ENCODE assay signal across 9 mouse cellular contexts in genomic region chr10:4233102-4233501, GRCm38 (mm10). TPM values are rescaled to one million over a fixed set of nuclear protein-coding genes. Genes with fewer than 3 reads are reported as not detected.
DNase-seq lines count a peak whose midpoint lies in the region; ATAC-seq and TF ChIP-seq lines count a peak whose summit lies in the region.
"Had no signal": no experiment of that assay in that cellular context is flagged by ENCODE, and none has a peak within 500 bp of the region (broad histone marks: within the 10 kb centered on the region; RNA-seq: fewer than 3 reads in every experiment).

No protein-coding gene starts in this region.

- peak; percentile 47; the same call in 1 of the 2 replicates for ATAC-seq in lung, embryonic 14.5 days (ENCODE audit: insufficient read depth)
- peak; percentile 47; the same call in 1 of the 2 replicates for ATAC-seq in forebrain, postnatal 0 days
- peak; percentile 93 for ATAC-seq in neural tube, embryonic 13.5 days (ENCODE audit: low read depth)

- no peak overlapping the region for H3K9ac ChIP-seq in lung, embryonic 14.5 days
- no peak overlapping the region for H3K9ac ChIP-seq in forebrain, postnatal 0 days
- H3K9ac ChIP-seq in neural tube, embryonic 13.5 days = no peak overlapping the region

- H3K9me3 ChIP-seq in lung, embryonic 14.5 days (ENCODE audit: low read depth, low read length) = no peaks in the 10 kb centered on the region
- no peaks in the 10 kb centered on the region for H3K9me3 ChIP-seq in forebrain, postnatal 0 days (ENCODE audit: low read length)
- no peaks in the 10 kb centered on the region for H3K9me3 ChIP-seq in neural tube, embryonic 13.5 days

- peak; percentile 35 for DNase-seq in embryo, embryonic 11 days
- no peak for DNase-seq in embryo, embryonic 10 days (ENCODE audit: low spot score)
- DNase-seq in lung, embryonic 14.5 days = peak; percentile 74
- DNase-seq in lung, adult 2 months = no peak
- peak; percentile 50 for DNase-seq in forebrain, postnatal 0 days
- DNase-seq in left cerebral cortex, adult 11 months (ENCODE audit: low spot score) = peak; percentile 2
- no peak for DNase-seq in thymus, postnatal 36 days

- no peaks in the 10 kb centered on the region for H3K27me3 ChIP-seq in lung, embryonic 14.5 days (ENCODE audit: insufficient read depth, low read length)
- no peaks in the 10 kb centered on the region for H3K27me3 ChIP-seq in forebrain, postnatal 0 days (ENCODE audit: insufficient read depth, low read length)
- H3K27me3 ChIP-seq in neural tube, embryonic 13.5 days = no peaks in the 10 kb centered on the region

- H3K4me3 ChIP-seq in lung, embryonic 14.5 days (ENCODE audit: low read depth, low read length) = no peak overlapping the region
- H3K4me3 ChIP-seq in lung, adult 2 months (replicated peaks; ENCODE audit: extremely low read depth, low read depth, low read length) = no peak overlapping the region
- no peak overlapping the region for H3K4me3 ChIP-seq in forebrain, postnatal 0 days (ENCODE audit: low read depth, low read length)
- no peak overlapping the region for H3K4me3 ChIP-seq in neural tube, embryonic 13.5 days
- H3K4me3 ChIP-seq: layer of hippocampus, adult 2 months had no signal

- no peaks in the 10 kb centered on the region for H3K36me3 ChIP-seq in lung, embryonic 14.5 days (ENCODE audit: insufficient read depth)
- H3K36me3 ChIP-seq in forebrain, postnatal 0 days (ENCODE audit: insufficient read depth) = no peaks in the 10 kb centered on the region
- H3K36me3 ChIP-seq in neural tube, embryonic 13.5 days = no peaks in the 10 kb centered on the region

- no peak overlapping the region for H3K4me2 ChIP-seq in lung, embryonic 14.5 days
- no peak overlapping the region for H3K4me2 ChIP-seq in forebrain, postnatal 0 days (ENCODE audit: low read depth)
- no peak overlapping the region for H3K4me2 ChIP-seq in neural tube, embryonic 13.5 days

- WGBS in lung, embryonic 14.5 days = 12% methylated on average over 9 of the region's 9 CpGs
- WGBS in lung, adult 2 months = 21% methylated on average over 9 of the region's 9 CpGs
- WGBS in forebrain, postnatal 0 days = 22% methylated on average over 9 of the region's 9 CpGs
- 15% methylated on average over 9 of the region's 9 CpGs for WGBS in neural tube, embryonic 13.5 days

- no peak overlapping the region for H3K27ac ChIP-seq in lung, embryonic 14.5 days (ENCODE audit: low read depth)
- no peak overlapping the region for H3K27ac ChIP-seq in forebrain, postnatal 0 days (ENCODE audit: low read depth, low read length)
- H3K27ac ChIP-seq in neural tube, embryonic 13.5 days (replicated peaks) = peak overlapping the region; percentile 69
- H3K27ac ChIP-seq: layer of hippocampus, adult 2 months had no signal

- no peaks in the 10 kb centered on the region for H3K4me1 ChIP-seq in lung, embryonic 14.5 days (ENCODE audit: insufficient read depth)
- H3K4me1 ChIP-seq in lung, adult 2 months (ENCODE audit: control insufficient read depth, insufficient read depth, low read length) = no peaks in the 10 kb centered on the region
- no peaks in the 10 kb centered on the region for H3K4me1 ChIP-seq in forebrain, postnatal 0 days (ENCODE audit: insufficient read depth)
- peaks cover 9% of the 10 kb centered on the region; the same call in 1 of the 2 replicates for H3K4me1 ChIP-seq in neural tube, embryonic 13.5 days (replicated peaks)

- no peak for TF ChIP-seq CTCF in lung, embryonic 14.5 days (IDR thresholded peaks at IDR 0.05; ENCODE audit: low read depth)
- no peak for TF ChIP-seq CTCF in lung, adult 2 months (IDR thresholded peaks at IDR 0.05; ENCODE audit: insufficient read depth, low read length)
- TF ChIP-seq CTCF in forebrain, postnatal 0 days (IDR thresholded peaks at IDR 0.05; ENCODE audit: low read depth) = no peak

- no peak for TF ChIP-seq POLR2A in lung, adult 2 months (IDR thresholded peaks at IDR 0.05; ENCODE audit: borderline replicate concordance, extremely low read depth, low read depth, low read length)

RNA-seq across cellular contexts. Expression of gene Akap12, which starts 33.1 kb away (rescaled TPM):
- polyA plus RNA-seq in lung, embryonic 14.5 days (2014; fragmentation: Nextera tagmentation; extraction: Ambion mirVana) = 58.9 and 63.9 TPM in 2 replicates
- 18.2 and 26.9 TPM in 2 replicates for polyA plus RNA-seq in lung, adult 2 months (2012; rRNA removed)
- total RNA-seq in forebrain, postnatal 0 days (2014; rRNA removed) = 50.5 and 52.4 TPM in 2 replicates
- 22.1 and 28.3 TPM in 2 replicates for polyA plus RNA-seq in forebrain, postnatal 0 days (2015; fragmentation: Nextera tagmentation; extraction: Ambion mirVana)
- polyA plus RNA-seq in neural tube, embryonic 13.5 days (2015; fragmentation: Nextera tagmentation; extraction: Ambion mirVana) = 78.6 and 80.2 TPM in 2 replicates

Comparison
In these comparisons a context has a peak if more than half of its experiments do, and no peak if none do; other contexts are left out.
1. DNase-seq: peak in embryo, embryonic 11 days (single experiment), lung, embryonic 14.5 days (single experiment), forebrain, postnatal 0 days (single experiment) and left cerebral cortex, adult 11 months (single experiment); none in embryo, embryonic 10 days (single experiment), lung, adult 2 months (single experiment) and thymus, postnatal 36 days (0 of 2).
2. Peak in every context shown above with its lines, with median percentiles within 50 percentile points of each other: ATAC-seq.